Mouse (Mus musculus): ENCODE data around the gene Gars. TPM values are rescaled to one million over a fixed set of nuclear protein-coding genes. Genes with fewer than 3 reads are reported as not detected.
A peak's percentile ranks its signal among the peaks of the same experiment; 100 is the strongest.

Gene Gars
- polyA plus RNA-seq, 1 experiment from 2014 or later, result 158 TPM

- Histone ChIP-seq H3K36me3 (no peaks in the 10 kb centered on the region), H3K9me3 (no peaks in the 10 kb centered on the region), H3K4me2 (peak overlapping the region; percentile 79), H3K4me1 (peaks cover 36% of the 10 kb centered on the region), H3K27ac (replicated peaks) (peak overlapping the region; percentile 93), H3K4me3 (peak overlapping the region; percentile 92), H3K27me3 (replicated peaks) (no peaks in the 10 kb centered on the region), H3K9ac (peak overlapping the region; percentile 91)
- WGBS, result 4% methylated on average over 12 of the region's 12 CpGs
- ATAC-seq (ENCODE audit: extremely low read depth, insufficient number of reproducible peaks, low FRiP score, low TSS enrichment), result no peak
Measured at GRCm38 (mm10) chr6:55038671-55039445, 1.1 kb downstream of the Gars start.

GRCm38 (mm10) chr6:55039446-55039783 is 1.6 kb downstream of the Gars start:
- Histone ChIP-seq H3K4me2 (peak overlapping the region; percentile 79), H3K9ac (peak overlapping the region; percentile 91), H3K27ac (replicated peaks) (0 out of 2 replicates have a peak overlapping the region, but pooled peaks have one; percentile 1), H3K4me1 (peaks cover 42% of the 10 kb centered on the region), H3K27me3 (replicated peaks) (no peaks in the 10 kb centered on the region), H3K4me3 (peak overlapping the region; percentile 92), H3K9me3 (no peaks in the 10 kb centered on the region), H3K36me3 (no peaks in the 10 kb centered on the region)
- no peak for ATAC-seq (ENCODE audit: extremely low read depth, insufficient number of reproducible peaks, low FRiP score, low TSS enrichment)
- 42% methylated on average over 6 of the region's 6 CpGs for WGBS

- H3K36me3 ChIP-seq, result no peaks in the 10 kb centered on the region
- peaks cover 44% of the 10 kb centered on the region for H3K4me1 ChIP-seq
- no peaks in the 10 kb centered on the region for H3K27me3 ChIP-seq (replicated peaks)
- WGBS, result 32% methylated on average over 1 of the region's 1 CpGs
- peak overlapping the region; percentile 79 for H3K4me2 ChIP-seq
- H3K27ac ChIP-seq (replicated peaks), result peak overlapping the region; percentile 39
- H3K4me3 ChIP-seq, result peak overlapping the region; percentile 9; the same call in 1 of the 2 replicates
- H3K9ac ChIP-seq, result peak overlapping the region; percentile 62
- ATAC-seq (ENCODE audit: extremely low read depth, insufficient number of reproducible peaks, low FRiP score, low TSS enrichment), result no peak
- H3K9me3 ChIP-seq, result no peaks in the 10 kb centered on the region
Measured at GRCm38 (mm10) chr6:55040031-55040430, 2.2 kb downstream of the Gars start.

GRCm38 (mm10) chr6:55043206-55043605 is 5.4 kb downstream of the Gars start:
- no peaks in the 10 kb centered on the region for H3K27me3 ChIP-seq (replicated peaks)
- no peak overlapping the region for H3K9ac ChIP-seq
- peaks cover 14% of the 10 kb centered on the region for H3K36me3 ChIP-seq
- H3K4me2 ChIP-seq, result no peak overlapping the region
- no peak; the same call in 1 of the 2 replicates for ATAC-seq (ENCODE audit: extremely low read depth, insufficient number of reproducible peaks, low FRiP score, low TSS enrichment)
- H3K27ac ChIP-seq (replicated peaks), result no peak overlapping the region
- H3K4me1 ChIP-seq, result peaks cover 40% of the 10 kb centered on the region
- H3K9me3 ChIP-seq, result no peaks in the 10 kb centered on the region
- H3K4me3 ChIP-seq, result no peak overlapping the region
- WGBS, result 65% methylated on average over 8 of the region's 8 CpGs

GRCm38 (mm10) chr6:55044542-55044941 is 6.7 kb downstream of the Gars start:
- no peaks in the 10 kb centered on the region for H3K9me3 ChIP-seq
- H3K4me3 ChIP-seq, result no peak overlapping the region
- H3K36me3 ChIP-seq, result peaks cover 26% of the 10 kb centered on the region
- no peak overlapping the region for H3K27ac ChIP-seq (replicated peaks)
- 84% methylated on average over 5 of the region's 5 CpGs for WGBS
- no peaks in the 10 kb centered on the region for H3K27me3 ChIP-seq (replicated peaks)
- H3K4me1 ChIP-seq, result peaks cover 31% of the 10 kb centered on the region
- H3K4me2 ChIP-seq, result no peak overlapping the region
- ATAC-seq (ENCODE audit: extremely low read depth, insufficient number of reproducible peaks, low FRiP score, low TSS enrichment), result no peak
- no peak overlapping the region for H3K9ac ChIP-seq

GRCm38 (mm10) chr6:55045326-55045725 is 7.5 kb downstream of the Gars start:
- Histone ChIP-seq H3K9me3 (no peaks in the 10 kb centered on the region), H3K4me2 (no peak overlapping the region), H3K4me1 (peaks cover 23% of the 10 kb centered on the region), H3K36me3 (peaks cover 34% of the 10 kb centered on the region), H3K4me3 (no peak overlapping the region), H3K27ac (replicated peaks) (no peak overlapping the region), H3K27me3 (replicated peaks) (no peaks in the 10 kb centered on the region), H3K9ac (no peak overlapping the region)
- ATAC-seq (ENCODE audit: extremely low read depth, insufficient number of reproducible peaks, low FRiP score, low TSS enrichment), result no peak
- 62% methylated on average over 1 of the region's 1 CpGs for WGBS

- Histone ChIP-seq H3K9me3 (no peaks in the 10 kb centered on the region), H3K27ac (replicated peaks) (no peak overlapping the region), H3K27me3 (replicated peaks) (no peaks in the 10 kb centered on the region), H3K4me1 (peaks cover 5% of the 10 kb centered on the region), H3K9ac (no peak overlapping the region), H3K4me2 (no peak overlapping the region), H3K4me3 (no peak overlapping the region), H3K36me3 (peaks cover 72% of the 10 kb centered on the region)
- 87% methylated on average over 10 of the region's 10 CpGs for WGBS
- no peak for ATAC-seq (ENCODE audit: extremely low read depth, insufficient number of reproducible peaks, low FRiP score, low TSS enrichment)
Measured at GRCm38 (mm10) chr6:55049186-55049585, 11.4 kb downstream of the Gars start.

- Histone ChIP-seq H3K36me3 (peaks cover 95% of the 10 kb centered on the region), H3K4me3 (no peak overlapping the region), H3K27me3 (replicated peaks) (no peaks in the 10 kb centered on the region), H3K4me2 (no peak overlapping the region), H3K4me1 (peaks cover 3% of the 10 kb centered on the region; the same call in 1 of the 2 replicates), H3K27ac (replicated peaks) (no peak overlapping the region), H3K9ac (no peak overlapping the region), H3K9me3 (no peaks in the 10 kb centered on the region)
- no peak for ATAC-seq (ENCODE audit: extremely low read depth, insufficient number of reproducible peaks, low FRiP score, low TSS enrichment)
- 86% methylated on average over 4 of the region's 4 CpGs for WGBS
Measured at GRCm38 (mm10) chr6:55054491-55054890, 16.7 kb downstream of the Gars start.

- H3K9me3 ChIP-seq, result no peaks in the 10 kb centered on the region
- peaks cover 95% of the 10 kb centered on the region for H3K36me3 ChIP-seq
- no peak overlapping the region for H3K27ac ChIP-seq (replicated peaks)
- no peak overlapping the region for H3K4me3 ChIP-seq
- peaks cover 3% of the 10 kb centered on the region; the same call in 1 of the 2 replicates for H3K4me1 ChIP-seq
- 82% methylated on average over 3 of the region's 3 CpGs for WGBS
- no peaks in the 10 kb centered on the region for H3K27me3 ChIP-seq (replicated peaks)
- H3K9ac ChIP-seq, result no peak overlapping the region
- no peak overlapping the region for H3K4me2 ChIP-seq
- no peak for ATAC-seq (ENCODE audit: extremely low read depth, insufficient number of reproducible peaks, low FRiP score, low TSS enrichment)
Measured at GRCm38 (mm10) chr6:55057427-55057826, 19.6 kb downstream of the Gars start.

- H3K27ac ChIP-seq (replicated peaks), result no peak overlapping the region
- 87% methylated on average over 7 of the region's 7 CpGs for WGBS
- no peak overlapping the region for H3K4me3 ChIP-seq
- peaks cover 95% of the 10 kb centered on the region for H3K36me3 ChIP-seq
- no peak overlapping the region for H3K9ac ChIP-seq
- peaks cover 3% of the 10 kb centered on the region; the same call in 1 of the 2 replicates for H3K4me1 ChIP-seq
- H3K4me2 ChIP-seq, result no peak overlapping the region
- no peaks in the 10 kb centered on the region for H3K9me3 ChIP-seq
- no peak for ATAC-seq (ENCODE audit: extremely low read depth, insufficient number of reproducible peaks, low FRiP score, low TSS enrichment)
- H3K27me3 ChIP-seq (replicated peaks), result no peaks in the 10 kb centered on the region
Measured at GRCm38 (mm10) chr6:55060241-55060825, 22.5 kb downstream of the Gars start.

- Histone ChIP-seq H3K4me3 (no peak overlapping the region), H3K27me3 (replicated peaks) (no peaks in the 10 kb centered on the region), H3K4me1 (peaks cover 3% of the 10 kb centered on the region; the same call in 1 of the 2 replicates), H3K27ac (replicated peaks) (no peak overlapping the region), H3K4me2 (no peak overlapping the region), H3K9me3 (no peaks in the 10 kb centered on the region), H3K9ac (no peak overlapping the region), H3K36me3 (peaks cover 95% of the 10 kb centered on the region)
- WGBS, result 91% methylated on average over 11 of the region's 11 CpGs
- ATAC-seq (ENCODE audit: extremely low read depth, insufficient number of reproducible peaks, low FRiP score, low TSS enrichment), result no peak
Measured at GRCm38 (mm10) chr6:55061328-55061727, 23.5 kb downstream of the Gars start.
